Mouse (Mus musculus) kidney, postnatal 10 days (tissue): ENCODE results near the gene Serpina1a.
"Not testable (repeated sequence)": the region's sequence is repeated elsewhere in the genome, so short reads cannot be mapped to it uniquely, and the experiment has no call there.

ENCODE experiments used
- DNase-seq: peaks from one replicate; pipeline ENCODE4 v3.0.0; 2021; ENCODE audit warnings: mixed read lengths

Serpina1a gene

DNA sequence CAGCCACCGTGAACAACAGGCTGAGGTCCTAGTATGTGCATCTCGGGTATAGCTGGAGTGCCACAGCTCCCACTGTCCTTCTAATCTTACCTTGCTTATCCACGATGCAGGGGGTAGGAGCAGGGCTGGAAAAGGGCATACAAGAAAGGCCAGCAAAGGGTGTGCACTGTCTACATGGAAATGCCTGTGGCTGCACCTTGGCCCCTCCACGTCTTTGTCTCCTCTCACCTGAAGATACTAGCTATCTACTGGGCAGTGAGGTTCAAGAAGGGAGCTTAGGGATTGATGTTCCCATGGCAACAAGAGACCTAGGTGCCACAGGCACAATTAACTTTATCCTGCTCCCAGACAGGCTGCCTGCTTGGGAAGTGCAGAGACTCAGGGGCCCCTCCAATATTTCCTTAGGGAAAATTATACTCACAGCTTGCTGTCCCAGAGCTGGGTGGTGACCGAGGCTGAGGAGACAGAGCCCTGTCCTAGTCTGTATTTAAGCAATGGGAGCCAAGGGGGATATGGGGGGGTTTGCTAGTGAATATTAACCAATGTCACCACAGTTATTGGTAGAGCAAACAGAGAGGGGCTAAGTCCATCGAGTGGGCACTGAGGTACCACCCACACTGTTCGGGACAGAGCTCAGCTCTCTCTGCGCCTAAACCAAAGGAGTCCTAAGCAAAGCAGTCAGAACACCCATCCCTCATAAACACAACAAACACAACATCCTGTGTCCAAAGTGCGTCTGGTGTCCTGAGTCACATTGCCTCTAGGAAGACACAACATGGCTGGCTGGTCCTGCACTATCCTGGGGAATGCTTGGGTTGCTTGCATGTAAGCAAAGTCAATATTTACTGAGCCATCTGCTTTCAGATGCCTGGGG lies at the start of gene Serpina1a:
TSS of gene Serpina1a (minus strand) at position 462 of the 874 bp plus-strand sequence.
- not testable (repeated sequence) for DNase-seq

DNA sequence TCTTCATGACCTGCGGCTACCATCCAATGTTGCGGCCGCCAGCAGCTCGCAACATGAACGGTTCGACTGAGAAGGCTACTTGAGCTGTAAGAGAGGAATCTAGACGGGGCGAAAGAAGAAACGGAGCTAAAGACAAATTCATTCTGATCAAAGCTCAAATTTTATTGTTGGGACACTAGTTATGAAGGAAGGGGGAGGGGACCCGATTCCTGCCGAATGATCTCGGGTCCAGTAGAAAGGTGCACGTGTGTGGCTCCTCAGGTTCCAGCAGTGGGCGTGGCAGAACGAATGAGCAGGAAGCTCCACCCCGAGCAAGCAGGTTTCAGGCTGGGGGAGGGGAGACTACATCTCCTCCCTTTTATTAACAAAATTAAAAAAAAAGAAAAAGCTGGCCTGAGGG lies 45.8 kb upstream of the Serpina1a start:
- not testable (repeated sequence) for DNase-seq

DNA sequence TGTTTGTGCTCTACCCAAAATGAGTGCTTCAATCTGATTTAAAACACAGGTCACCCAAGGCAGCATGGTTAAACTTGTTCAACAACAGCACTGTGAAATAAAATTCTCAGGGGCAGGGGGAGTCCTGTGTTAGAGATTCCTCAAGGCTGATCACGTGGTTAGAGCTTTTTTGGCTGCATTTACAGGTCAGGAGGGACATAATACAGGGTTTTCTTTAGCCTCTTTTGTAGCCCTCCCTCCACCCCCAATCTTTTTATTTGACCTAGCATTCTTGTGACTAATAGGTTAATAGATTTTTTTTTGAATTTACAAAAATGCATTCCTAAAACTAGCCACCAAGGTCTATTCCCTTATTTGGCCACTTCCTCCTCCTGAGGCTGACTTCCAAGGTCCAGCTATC lies 44.4 kb upstream of the Serpina1a start:
- DNase-seq: not testable (repeated sequence)

DNA sequence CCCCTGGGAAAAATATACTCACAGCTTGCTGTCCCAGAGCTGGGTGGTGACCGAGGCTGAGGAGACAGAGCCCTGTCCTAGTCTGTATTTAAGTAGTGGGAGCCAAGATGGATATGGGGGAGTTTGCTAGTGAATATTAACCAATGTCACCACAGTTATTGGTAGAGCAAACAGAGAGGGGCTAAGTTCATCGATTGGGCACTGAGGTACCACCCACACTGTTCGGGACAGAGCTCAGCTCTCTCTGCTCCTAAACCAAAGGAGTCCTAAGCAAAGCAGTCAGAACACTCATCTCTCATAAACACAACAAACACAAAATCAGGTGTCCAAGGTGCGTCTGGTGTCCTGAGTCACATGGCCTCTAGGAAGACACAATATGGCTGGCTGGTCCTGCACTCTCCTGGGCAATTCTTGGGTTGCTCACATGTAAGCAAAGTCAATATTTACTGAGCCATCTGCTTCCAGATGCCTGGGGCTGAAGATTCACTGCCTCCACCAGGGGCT lies 41.5 kb upstream of the Serpina1a start, which contains the start of gene Serpina1c:
TSS of gene Serpina1c (minus strand) at position 51 of the 504 bp plus-strand sequence.
- not testable (repeated sequence) for DNase-seq

DNA sequence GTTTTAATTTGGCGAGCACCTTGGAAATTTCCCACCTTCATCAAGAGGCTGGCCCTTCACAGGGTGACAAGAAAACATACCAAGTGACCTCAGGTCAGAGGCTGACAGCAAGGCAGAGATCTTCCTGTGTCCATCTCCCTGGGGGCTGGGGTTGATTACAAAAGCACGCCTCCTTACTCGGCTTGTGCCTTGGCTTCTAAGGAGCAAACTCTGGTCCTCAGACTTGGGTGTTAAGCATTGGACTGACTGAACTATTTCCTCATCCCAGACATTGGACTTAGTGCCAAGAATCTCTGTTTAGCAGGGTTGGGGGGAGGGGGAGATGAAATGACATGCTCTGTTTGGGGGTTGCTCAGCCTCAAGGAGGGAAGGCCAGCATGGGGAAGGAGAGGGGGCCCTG lies 38.6 kb upstream of the Serpina1a start:
- not testable (repeated sequence) for DNase-seq

GRCm38 (mm10) chr12:103866873-103867272 lies 3.5 kb upstream of the Serpina1a start:
- DNase-seq: not testable (repeated sequence)

DNA sequence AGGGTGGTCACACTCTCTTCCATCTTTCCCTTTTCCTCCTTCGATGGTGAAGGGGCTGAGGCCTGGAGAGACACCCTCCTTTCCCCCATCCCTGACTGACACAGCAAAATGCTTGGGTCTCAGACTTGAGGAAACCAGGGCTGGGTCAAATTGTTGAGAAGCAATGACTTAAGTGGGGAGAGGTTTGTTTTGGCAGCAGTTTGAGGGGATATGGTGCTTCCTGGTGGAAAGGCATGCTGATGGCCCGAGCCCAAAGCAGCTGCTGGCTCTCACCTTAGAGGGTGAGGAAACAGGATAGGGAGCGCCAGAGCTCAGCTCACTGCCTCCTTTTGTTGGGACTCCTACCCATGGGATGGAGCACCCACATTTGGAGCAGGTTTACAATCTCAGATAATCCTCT lies 2.4 kb downstream of the Serpina1a start:
- DNase-seq: no peak

DNA sequence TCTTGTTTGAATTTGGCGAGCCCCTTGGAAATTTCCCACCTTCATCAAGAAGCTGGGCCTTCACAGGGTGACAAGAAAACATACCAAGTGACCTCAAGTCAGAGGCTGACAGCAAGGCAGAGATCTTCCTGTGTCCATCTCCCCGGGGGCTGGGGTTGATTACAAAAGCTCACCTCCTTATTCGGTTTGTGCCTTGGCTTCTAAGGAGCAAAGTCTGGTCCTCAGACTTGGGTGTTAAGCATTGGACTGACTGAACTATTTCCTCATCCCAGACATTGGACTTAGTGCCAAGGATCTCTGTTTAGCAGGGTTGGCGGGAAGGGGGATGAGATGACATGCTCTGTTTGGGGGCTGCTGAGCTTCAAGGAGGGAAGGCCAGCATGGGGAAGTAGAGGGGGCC lies 2.8 kb downstream of the Serpina1a start:
- not testable (repeated sequence) for DNase-seq

DNA sequence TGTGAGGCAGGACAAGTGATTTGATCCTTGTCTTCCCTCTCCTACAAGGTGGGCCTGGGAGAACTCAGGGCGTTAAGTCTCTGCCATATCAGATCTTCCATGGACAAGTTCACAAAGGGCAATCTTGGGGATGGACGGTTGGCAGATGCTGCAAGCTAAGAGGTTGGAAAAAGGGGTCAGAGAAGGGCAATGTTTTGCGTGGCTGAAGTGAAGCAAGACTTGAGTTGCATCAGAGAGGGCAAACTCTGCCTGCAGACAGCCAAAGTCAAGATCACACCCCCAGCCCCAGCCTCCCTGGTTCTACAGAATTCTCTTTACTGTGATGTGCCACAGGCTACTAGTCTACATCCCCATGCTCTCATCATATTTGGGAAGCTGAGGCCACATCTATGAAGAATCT lies 3.8 kb downstream of the Serpina1a start:
- DNase-seq: not testable (repeated sequence)

DNA sequence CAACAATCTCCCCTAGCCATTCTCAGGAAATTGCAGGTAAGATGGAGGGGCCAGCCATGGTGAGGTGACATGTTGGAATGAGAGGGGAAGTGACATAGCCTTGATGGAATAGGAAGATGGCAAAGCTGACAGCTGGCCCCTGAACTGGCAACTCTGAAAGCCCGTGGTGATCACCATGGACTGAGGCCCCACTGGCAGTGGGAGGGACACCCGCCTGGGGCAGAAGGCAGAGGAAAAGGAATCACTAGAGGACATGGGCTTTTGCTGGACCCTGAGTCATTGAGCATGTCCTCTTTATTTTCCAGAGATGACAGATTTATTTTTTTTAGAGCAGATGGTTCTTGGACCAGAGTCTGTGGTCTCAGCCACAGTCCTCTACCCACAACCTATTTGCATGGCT lies 10.3 kb downstream of the Serpina1a start:
- not testable (repeated sequence) for DNase-seq

DNA sequence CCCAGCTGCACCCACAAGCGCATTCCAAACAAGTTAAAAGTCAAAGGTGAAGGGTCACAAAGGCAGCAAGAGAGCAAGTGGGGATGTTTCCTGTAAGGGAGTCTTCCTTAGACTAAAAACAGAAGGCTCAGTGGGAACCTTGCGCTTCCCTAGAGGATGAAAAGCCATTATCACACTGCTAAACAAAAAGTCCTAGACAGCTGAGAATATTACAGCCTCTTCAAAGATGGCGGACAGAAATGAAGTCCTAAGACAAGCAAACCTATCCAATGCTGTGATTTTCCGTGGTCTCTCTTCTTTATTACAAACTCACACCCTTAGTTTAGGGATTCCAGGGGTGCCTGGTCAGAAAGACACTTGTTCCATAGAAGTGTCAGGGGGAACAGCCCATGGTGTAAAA lies 33.1 kb downstream of the Serpina1a start, which contains the start of gene Serpina1b:
TSS of gene Serpina1b (minus strand) at position 101 of the 400 bp plus-strand sequence.
- DNase-seq: not testable (repeated sequence)

- DNase-seq: not testable (repeated sequence)
Observed at GRCm38 (mm10) chr12:103827661-103828372, 35.5 kb downstream of the Serpina1a start.

- DNase-seq: peak; percentile 5
Observed at GRCm38 (mm10) chr12:103823826-103824225, 39.5 kb downstream of the Serpina1a start.
